Mouse (Mus musculus): Measurements from ENCODE around the gene Fgf18. TPM values are rescaled to one million over a fixed set of nuclear protein-coding genes. Genes with fewer than 3 reads are reported as not detected.

The Fgf18 gene
- polyA plus RNA-seq, 1 experiment from 2014 or later: 3.9 TPM

- H3K27me3 ChIP-seq (replicated peaks; ENCODE audit: control insufficient read depth, insufficient read depth, low read length): no peaks in the 10 kb centered on the region
- no peak overlapping the region for H3K27ac ChIP-seq (ENCODE audit: low read depth, low read length)
- no peak overlapping the region for H3K4me3 ChIP-seq (ENCODE audit: low read depth, low read length)
- H3K9ac ChIP-seq (ENCODE audit: low read length): no peak overlapping the region
- no peaks in the 10 kb centered on the region for H3K36me3 ChIP-seq (ENCODE audit: control insufficient read depth, insufficient read depth, low read length)
- ATAC-seq (no peak), DNase-seq (ENCODE audit: low spot score) (no peak)
- no peak overlapping the region for H3K4me2 ChIP-seq (ENCODE audit: low read length)
- WGBS: 87% methylated on average over 5 of the region's 5 CpGs
- H3K4me1 ChIP-seq (ENCODE audit: control insufficient read depth, insufficient read depth, low read length): no peaks in the 10 kb centered on the region
- H3K9me3 ChIP-seq (replicated peaks; ENCODE audit: control insufficient read depth, low read length): no peaks in the 10 kb centered on the region
Observed at GRCm38 (mm10) chr11:33138686-33139085, 8.5 kb downstream of the Fgf18 start.

- H3K36me3 ChIP-seq (ENCODE audit: control insufficient read depth, insufficient read depth, low read length): no peaks in the 10 kb centered on the region
- no peaks in the 10 kb centered on the region for H3K9me3 ChIP-seq (replicated peaks; ENCODE audit: control insufficient read depth, low read length)
- H3K27me3 ChIP-seq (replicated peaks; ENCODE audit: control insufficient read depth, insufficient read depth, low read length): no peaks in the 10 kb centered on the region
- no peak overlapping the region for H3K9ac ChIP-seq (ENCODE audit: low read length)
- no peaks in the 10 kb centered on the region for H3K4me1 ChIP-seq (ENCODE audit: control insufficient read depth, insufficient read depth, low read length)
- no peak overlapping the region for H3K27ac ChIP-seq (ENCODE audit: low read depth, low read length)
- no peak overlapping the region for H3K4me3 ChIP-seq (ENCODE audit: low read depth, low read length)
- no peak for ATAC-seq
- no peak overlapping the region for H3K4me2 ChIP-seq (ENCODE audit: low read length)
- DNase-seq (ENCODE audit: low spot score): no peak
- 90% methylated on average over 8 of the region's 8 CpGs for WGBS
Observed at GRCm38 (mm10) chr11:33134391-33134986, 12.7 kb downstream of the Fgf18 start.

- Histone ChIP-seq H3K9me3 (replicated peaks; ENCODE audit: control insufficient read depth, low read length) (no peaks in the 10 kb centered on the region), H3K4me2 (ENCODE audit: low read length) (no peak overlapping the region), H3K27me3 (replicated peaks; ENCODE audit: control insufficient read depth, insufficient read depth, low read length) (no peaks in the 10 kb centered on the region), H3K4me1 (ENCODE audit: control insufficient read depth, insufficient read depth, low read length) (no peaks in the 10 kb centered on the region), H3K9ac (ENCODE audit: low read length) (no peak overlapping the region), H3K36me3 (ENCODE audit: control insufficient read depth, insufficient read depth, low read length) (no peaks in the 10 kb centered on the region), H3K4me3 (ENCODE audit: low read depth, low read length) (no peak overlapping the region), H3K27ac (ENCODE audit: low read depth, low read length) (no peak overlapping the region)
- ATAC-seq (no peak), DNase-seq (ENCODE audit: low spot score) (no peak)
- 74% methylated on average over 8 of the region's 8 CpGs for WGBS
Observed at GRCm38 (mm10) chr11:33132619-33133338, 14.4 kb downstream of the Fgf18 start.

GRCm38 (mm10) chr11:33127058-33127457, 20.1 kb downstream of the Fgf18 start:
- ATAC-seq: no peak
- Histone ChIP-seq H3K4me1 (ENCODE audit: control insufficient read depth, insufficient read depth, low read length) (no peaks in the 10 kb centered on the region), H3K27ac (ENCODE audit: low read depth, low read length) (no peak overlapping the region), H3K27me3 (replicated peaks; ENCODE audit: control insufficient read depth, insufficient read depth, low read length) (0 out of 2 replicates have a peak, but pooled peaks cover 9% of the 10 kb centered on the region), H3K9ac (ENCODE audit: low read length) (no peak overlapping the region), H3K4me3 (ENCODE audit: low read depth, low read length) (no peak overlapping the region), H3K4me2 (ENCODE audit: low read length) (no peak overlapping the region), H3K9me3 (replicated peaks; ENCODE audit: control insufficient read depth, low read length) (no peaks in the 10 kb centered on the region), H3K36me3 (ENCODE audit: control insufficient read depth, insufficient read depth, low read length) (no peaks in the 10 kb centered on the region)
- no peak for DNase-seq (ENCODE audit: low spot score)

DNA sequence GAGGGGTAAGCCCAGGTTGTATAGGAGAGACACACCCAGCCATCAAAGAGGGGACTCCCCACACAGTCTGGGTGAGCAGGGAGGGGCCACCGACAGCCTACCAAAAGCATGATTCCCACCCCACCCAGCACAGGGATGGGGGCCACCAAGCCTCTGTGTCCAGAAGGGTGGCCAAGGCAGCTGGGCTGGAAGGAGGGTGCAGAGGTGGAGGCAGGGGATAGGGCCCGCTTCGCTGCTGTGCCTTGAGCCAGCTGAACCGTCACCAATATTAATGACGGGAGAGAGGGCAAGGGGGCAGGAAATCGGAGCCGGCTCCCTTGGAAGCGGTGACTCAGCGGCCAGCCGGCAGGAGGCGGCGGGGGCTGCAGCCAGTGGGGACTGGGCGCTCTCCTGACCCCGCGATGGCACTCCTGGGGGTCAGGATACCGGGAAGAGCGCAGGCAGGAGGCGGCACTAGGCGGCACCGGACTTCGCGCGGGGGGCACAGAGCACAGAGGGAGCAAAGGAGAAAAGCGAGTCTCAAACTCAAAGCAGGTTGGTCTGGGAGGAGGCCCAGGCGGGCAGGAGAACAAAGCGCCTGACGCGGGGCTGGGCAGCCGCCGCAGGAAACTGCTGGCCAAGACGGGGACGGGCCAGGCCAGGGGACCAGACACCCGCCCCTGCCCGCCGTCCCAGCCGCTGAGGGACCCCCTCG, 24.5 kb downstream of the Fgf18 start:
- Histone ChIP-seq H3K4me3 (ENCODE audit: low read depth, low read length) (peak overlapping the region; percentile 23), H3K36me3 (ENCODE audit: control insufficient read depth, insufficient read depth, low read length) (no peaks in the 10 kb centered on the region), H3K9me3 (replicated peaks; ENCODE audit: control insufficient read depth, low read length) (no peaks in the 10 kb centered on the region), H3K4me2 (ENCODE audit: low read length) (peak overlapping the region; percentile 52), H3K4me1 (ENCODE audit: control insufficient read depth, insufficient read depth, low read length) (no peaks in the 10 kb centered on the region), H3K27ac (ENCODE audit: low read depth, low read length) (no peak overlapping the region), H3K9ac (ENCODE audit: low read length) (peak overlapping the region; percentile 41), H3K27me3 (replicated peaks; ENCODE audit: control insufficient read depth, insufficient read depth, low read length) (0 out of 2 replicates have a peak, but pooled peaks cover 9% of the 10 kb centered on the region)
- DNase-seq (ENCODE audit: low spot score): peak; percentile 30
- peak; percentile 40; the same call in 1 of the 2 replicates for ATAC-seq
- WGBS: 2% methylated on average over 37 of the region's 37 CpGs

- ATAC-seq (no peak), DNase-seq (ENCODE audit: low spot score) (no peak)
- Histone ChIP-seq H3K36me3 (ENCODE audit: control insufficient read depth, insufficient read depth, low read length) (no peaks in the 10 kb centered on the region), H3K4me1 (ENCODE audit: control insufficient read depth, insufficient read depth, low read length) (no peaks in the 10 kb centered on the region), H3K4me2 (ENCODE audit: low read length) (no peak overlapping the region), H3K27me3 (replicated peaks; ENCODE audit: control insufficient read depth, insufficient read depth, low read length) (0 out of 2 replicates have a peak, but pooled peaks cover 9% of the 10 kb centered on the region), H3K4me3 (ENCODE audit: low read depth, low read length) (no peak overlapping the region), H3K9me3 (replicated peaks; ENCODE audit: control insufficient read depth, low read length) (no peaks in the 10 kb centered on the region), H3K27ac (ENCODE audit: low read depth, low read length) (no peak overlapping the region), H3K9ac (ENCODE audit: low read length) (no peak overlapping the region)
- WGBS: 76% methylated on average over 8 of the region's 8 CpGs
Observed at GRCm38 (mm10) chr11:33119556-33119955, 27.6 kb downstream of the Fgf18 start.

DNA sequence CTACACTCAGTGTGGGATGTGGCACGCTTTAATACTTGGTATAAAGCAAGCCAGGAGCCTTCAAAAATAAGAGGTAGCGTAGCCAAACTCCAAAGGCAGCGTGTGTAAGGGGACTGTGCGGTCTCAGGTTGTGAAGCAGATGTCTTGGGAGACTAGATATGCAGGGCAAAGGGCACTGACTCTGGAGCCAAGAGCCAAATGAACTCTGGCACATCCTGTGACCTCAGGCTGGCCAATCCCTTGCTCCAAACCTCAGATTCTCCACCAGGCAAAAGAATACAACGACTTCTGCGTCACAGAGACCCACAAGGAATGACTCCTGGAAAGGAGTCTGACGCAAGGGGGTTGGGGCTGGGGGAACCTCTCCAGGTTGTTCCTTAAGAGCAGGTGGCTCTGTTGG, 28.1 kb downstream of the Fgf18 start:
- no peak overlapping the region for H3K4me3 ChIP-seq (ENCODE audit: low read depth, low read length)
- H3K27ac ChIP-seq (ENCODE audit: low read depth, low read length): no peak overlapping the region
- no peak overlapping the region for H3K4me2 ChIP-seq (ENCODE audit: low read length)
- 88% methylated on average over 7 of the region's 7 CpGs for WGBS
- no peaks in the 10 kb centered on the region for H3K4me1 ChIP-seq (ENCODE audit: control insufficient read depth, insufficient read depth, low read length)
- DNase-seq (ENCODE audit: low spot score): no peak
- no peak for ATAC-seq
- 0 out of 2 replicates have a peak, but pooled peaks cover 9% of the 10 kb centered on the region for H3K27me3 ChIP-seq (replicated peaks; ENCODE audit: control insufficient read depth, insufficient read depth, low read length)
- H3K9ac ChIP-seq (ENCODE audit: low read length): no peak overlapping the region
- H3K9me3 ChIP-seq (replicated peaks; ENCODE audit: control insufficient read depth, low read length): no peaks in the 10 kb centered on the region
- H3K36me3 ChIP-seq (ENCODE audit: control insufficient read depth, insufficient read depth, low read length): no peaks in the 10 kb centered on the region

GRCm38 (mm10) chr11:33118480-33118879, 28.7 kb downstream of the Fgf18 start:
- no peak overlapping the region for H3K4me3 ChIP-seq (ENCODE audit: low read depth, low read length)
- WGBS: 73% methylated on average over 6 of the region's 6 CpGs
- no peaks in the 10 kb centered on the region for H3K9me3 ChIP-seq (replicated peaks; ENCODE audit: control insufficient read depth, low read length)
- H3K4me2 ChIP-seq (ENCODE audit: low read length): no peak overlapping the region
- ATAC-seq: no peak
- no peak overlapping the region for H3K9ac ChIP-seq (ENCODE audit: low read length)
- no peaks in the 10 kb centered on the region for H3K4me1 ChIP-seq (ENCODE audit: control insufficient read depth, insufficient read depth, low read length)
- no peak for DNase-seq (ENCODE audit: low spot score)
- H3K36me3 ChIP-seq (ENCODE audit: control insufficient read depth, insufficient read depth, low read length): no peaks in the 10 kb centered on the region
- H3K27ac ChIP-seq (ENCODE audit: low read depth, low read length): no peak overlapping the region
- H3K27me3 ChIP-seq (replicated peaks; ENCODE audit: control insufficient read depth, insufficient read depth, low read length): 0 out of 2 replicates have a peak, but pooled peaks cover 9% of the 10 kb centered on the region

DNA sequence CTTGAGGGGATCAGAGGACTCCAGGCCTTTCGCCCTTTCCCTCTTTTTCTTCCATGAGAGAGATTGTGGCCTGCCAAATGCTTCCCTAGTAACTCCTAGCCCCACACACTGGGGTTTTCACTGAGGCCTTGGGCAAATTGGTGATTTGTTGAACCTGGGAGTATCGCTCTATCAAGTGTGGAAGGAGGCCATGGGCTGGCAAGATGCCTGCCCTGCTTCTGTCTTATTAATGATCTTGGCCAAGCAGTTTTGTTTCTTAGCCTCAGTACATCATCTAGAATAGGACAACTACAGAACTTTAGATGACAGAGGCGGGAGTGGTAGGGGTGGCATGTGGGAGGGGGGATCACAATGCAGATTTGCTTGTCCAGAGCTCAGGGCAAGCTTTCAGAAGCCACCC, 31.4 kb downstream of the Fgf18 start:
- H3K36me3 ChIP-seq (ENCODE audit: control insufficient read depth, insufficient read depth, low read length): no peaks in the 10 kb centered on the region
- WGBS: 67% methylated on average over 3 of the region's 3 CpGs
- H3K4me3 ChIP-seq (ENCODE audit: low read depth, low read length): no peak overlapping the region
- DNase-seq (ENCODE audit: low spot score) (no peak), ATAC-seq (no peak)
- H3K27ac ChIP-seq (ENCODE audit: low read depth, low read length): no peak overlapping the region
- H3K9ac ChIP-seq (ENCODE audit: low read length): no peak overlapping the region
- no peaks in the 10 kb centered on the region for H3K27me3 ChIP-seq (replicated peaks; ENCODE audit: control insufficient read depth, insufficient read depth, low read length)
- H3K4me1 ChIP-seq (ENCODE audit: control insufficient read depth, insufficient read depth, low read length): no peaks in the 10 kb centered on the region
- H3K4me2 ChIP-seq (ENCODE audit: low read length): no peak overlapping the region
- H3K9me3 ChIP-seq (replicated peaks; ENCODE audit: control insufficient read depth, low read length): no peaks in the 10 kb centered on the region
